Mouse (Mus musculus): ENCODE data around the gene Tmem167b. TPM values are rescaled to one million over a fixed set of nuclear protein-coding genes. Genes with fewer than 3 reads are reported as not detected.
"Not testable (repeated sequence)": the region's sequence is repeated elsewhere in the genome, so short reads cannot be mapped to it uniquely, and the experiment has no call there.

Gene Tmem167b
- polyA plus RNA-seq, 1 experiment from 2014 or later, result 63.0 TPM

GRCm38 (mm10) chr3:108571443-108572294 lies 9.4 kb upstream of the Tmem167b start, which contains the start of gene Taf13:
Taf13 (plus strand) TSS chr3:108571698.
- DNase-seq, result peak; percentile 99
- Histone ChIP-seq H3K27ac (replicated peaks; ENCODE audit: low read depth, low read length) (peak within 1 kb of the TSS; percentile 80), H3K27me3 (ENCODE audit: control insufficient read depth, insufficient read depth, low read length) (no peaks in the 10 kb centered on the region), H3K36me3 (ENCODE audit: control insufficient read depth, insufficient read depth, low read length) (no peaks in the 10 kb centered on the region), H3K4me3 (replicated peaks; ENCODE audit: low read depth, low read length) (peak within 1 kb of the TSS; percentile 74), H3K4me2 (ENCODE audit: low read length) (peak within 1 kb of the TSS; percentile 72), H3K9ac (replicated peaks; ENCODE audit: low read length) (peak within 1 kb of the TSS; percentile 76), H3K9me3 (ENCODE audit: control insufficient read depth, low read length) (no peaks in the 10 kb centered on the region), H3K4me1 (ENCODE audit: control insufficient read depth, insufficient read depth, low read length) (peaks cover 21% of the 10 kb centered on the region)
- WGBS, result 2% methylated on average over 42 of the region's 42 CpGs
- peak; percentile 97 for ATAC-seq (ENCODE audit: low FRiP score, low TSS enrichment)

- ATAC-seq (ENCODE audit: low FRiP score, low TSS enrichment) (no peak), DNase-seq (no peak)
- no peak overlapping the region for H3K27ac ChIP-seq (replicated peaks; ENCODE audit: low read depth, low read length)
- no peak overlapping the region for H3K9ac ChIP-seq (replicated peaks; ENCODE audit: low read length)
- peaks cover 21% of the 10 kb centered on the region for H3K4me1 ChIP-seq (ENCODE audit: control insufficient read depth, insufficient read depth, low read length)
- H3K9me3 ChIP-seq (ENCODE audit: control insufficient read depth, low read length), result no peaks in the 10 kb centered on the region
- H3K27me3 ChIP-seq (ENCODE audit: control insufficient read depth, insufficient read depth, low read length), result no peaks in the 10 kb centered on the region
- H3K4me3 ChIP-seq (replicated peaks; ENCODE audit: low read depth, low read length), result peak overlapping the region; percentile 74
- H3K36me3 ChIP-seq (ENCODE audit: control insufficient read depth, insufficient read depth, low read length), result no peaks in the 10 kb centered on the region
- peak overlapping the region; percentile 72 for H3K4me2 ChIP-seq (ENCODE audit: low read length)
- WGBS, result 90% methylated on average over 14 of the region's 14 CpGs
These were observed 8.5 kb upstream of the Tmem167b start for GRCm38 (mm10) chr3:108570813-108571212.

GRCm38 (mm10) chr3:108569636-108570035 lies 7.4 kb upstream of the Tmem167b start:
- not testable (repeated sequence) for H3K36me3 ChIP-seq (ENCODE audit: control insufficient read depth, insufficient read depth, low read length); H3K9ac ChIP-seq (replicated peaks; ENCODE audit: low read length); DNase-seq

GRCm38 (mm10) chr3:108567990-108568877 lies 6.0 kb upstream of the Tmem167b start:
- Histone ChIP-seq H3K4me2 (ENCODE audit: low read length) (no peak overlapping the region), H3K4me3 (replicated peaks; ENCODE audit: low read depth, low read length) (no peak overlapping the region), H3K9me3 (ENCODE audit: control insufficient read depth, low read length) (no peaks in the 10 kb centered on the region), H3K27me3 (ENCODE audit: control insufficient read depth, insufficient read depth, low read length) (no peaks in the 10 kb centered on the region), H3K9ac (replicated peaks; ENCODE audit: low read length) (no peak overlapping the region), H3K36me3 (ENCODE audit: control insufficient read depth, insufficient read depth, low read length) (no peaks in the 10 kb centered on the region), H3K4me1 (ENCODE audit: control insufficient read depth, insufficient read depth, low read length) (peaks cover 13% of the 10 kb centered on the region), H3K27ac (replicated peaks; ENCODE audit: low read depth, low read length) (peak overlapping the region; percentile 58)
- ATAC-seq (ENCODE audit: low FRiP score, low TSS enrichment) (peak; percentile 51; the same call in 1 of the 2 replicates), DNase-seq (peak; percentile 72)
- WGBS, result 4% methylated on average over 15 of the region's 15 CpGs

More at GRCm38 (mm10) chr3:108569636-108570035, 7.4 kb upstream of the Tmem167b start:
- not testable (repeated sequence) for H3K9me3 ChIP-seq (ENCODE audit: control insufficient read depth, low read length); H3K27ac ChIP-seq (replicated peaks; ENCODE audit: low read depth, low read length); H3K4me2 ChIP-seq (ENCODE audit: low read length); H3K4me3 ChIP-seq (replicated peaks; ENCODE audit: low read depth, low read length); ATAC-seq (ENCODE audit: low FRiP score, low TSS enrichment); H3K27me3 ChIP-seq (ENCODE audit: control insufficient read depth, insufficient read depth, low read length)
- 67% methylated on average over 3 of the region's 3 CpGs for WGBS
- H3K4me1 ChIP-seq (ENCODE audit: control insufficient read depth, insufficient read depth, low read length), result peaks cover 21% of the 10 kb centered on the region

- Histone ChIP-seq H3K9me3 (ENCODE audit: control insufficient read depth, low read length) (no peaks in the 10 kb centered on the region), H3K4me3 (replicated peaks; ENCODE audit: low read depth, low read length) (peak overlapping the region; percentile 84), H3K36me3 (ENCODE audit: control insufficient read depth, insufficient read depth, low read length) (peaks cover 12% of the 10 kb centered on the region), H3K4me2 (ENCODE audit: low read length) (peak overlapping the region; percentile 64), H3K4me1 (ENCODE audit: control insufficient read depth, insufficient read depth, low read length) (peaks cover 14% of the 10 kb centered on the region), H3K27ac (replicated peaks; ENCODE audit: low read depth, low read length) (peak overlapping the region; percentile 94), H3K27me3 (ENCODE audit: control insufficient read depth, insufficient read depth, low read length) (no peaks in the 10 kb centered on the region), H3K9ac (replicated peaks; ENCODE audit: low read length) (peak overlapping the region; percentile 13; the same call in 1 of the 2 replicates)
- peak; percentile 92 for DNase-seq
- no peak for ATAC-seq (ENCODE audit: low FRiP score, low TSS enrichment)
- WGBS, result 6% methylated on average over 4 of the region's 4 CpGs
These were observed 1.0 kb upstream of the Tmem167b start for GRCm38 (mm10) chr3:108563309-108563708.

- peak overlapping the region; percentile 84 for H3K4me3 ChIP-seq (replicated peaks; ENCODE audit: low read depth, low read length)
- H3K9me3 ChIP-seq (ENCODE audit: control insufficient read depth, low read length), result no peaks in the 10 kb centered on the region
- ATAC-seq (ENCODE audit: low FRiP score, low TSS enrichment), result peak; percentile 71
- peak overlapping the region; percentile 13; the same call in 1 of the 2 replicates for H3K9ac ChIP-seq (replicated peaks; ENCODE audit: low read length)
- peak overlapping the region; percentile 64 for H3K4me2 ChIP-seq (ENCODE audit: low read length)
- peaks cover 17% of the 10 kb centered on the region for H3K36me3 ChIP-seq (ENCODE audit: control insufficient read depth, insufficient read depth, low read length)
- H3K4me1 ChIP-seq (ENCODE audit: control insufficient read depth, insufficient read depth, low read length), result peaks cover 14% of the 10 kb centered on the region
- WGBS, result 15% methylated on average over 15 of the region's 15 CpGs
- H3K27me3 ChIP-seq (ENCODE audit: control insufficient read depth, insufficient read depth, low read length), result no peaks in the 10 kb centered on the region
- peak; percentile 73 for DNase-seq
- peak overlapping the region; percentile 94 for H3K27ac ChIP-seq (replicated peaks; ENCODE audit: low read depth, low read length)
These were observed 558 bp upstream of the Tmem167b start for GRCm38 (mm10) chr3:108562777-108563271.

- Histone ChIP-seq H3K9me3 (ENCODE audit: control insufficient read depth, low read length) (no peaks in the 10 kb centered on the region), H3K4me3 (replicated peaks; ENCODE audit: low read depth, low read length) (no peak overlapping the region), H3K9ac (replicated peaks; ENCODE audit: low read length) (no peak overlapping the region), H3K27ac (replicated peaks; ENCODE audit: low read depth, low read length) (no peak overlapping the region), H3K36me3 (ENCODE audit: control insufficient read depth, insufficient read depth, low read length) (peaks cover 33% of the 10 kb centered on the region), H3K4me2 (ENCODE audit: low read length) (no peak overlapping the region), H3K27me3 (ENCODE audit: control insufficient read depth, insufficient read depth, low read length) (no peaks in the 10 kb centered on the region), H3K4me1 (ENCODE audit: control insufficient read depth, insufficient read depth, low read length) (peaks cover 16% of the 10 kb centered on the region)
- ATAC-seq (ENCODE audit: low FRiP score, low TSS enrichment) (no peak), DNase-seq (no peak)
- WGBS, result 93% methylated on average over 4 of the region's 4 CpGs
These were observed 4.4 kb downstream of the Tmem167b start for GRCm38 (mm10) chr3:108557888-108558287.

- peak overlapping the region; percentile 94 for H3K27ac ChIP-seq (replicated peaks; ENCODE audit: low read depth, low read length)
- H3K27me3 ChIP-seq (ENCODE audit: control insufficient read depth, insufficient read depth, low read length), result no peaks in the 10 kb centered on the region
- H3K36me3 ChIP-seq (ENCODE audit: control insufficient read depth, insufficient read depth, low read length), result peaks cover 30% of the 10 kb centered on the region
- H3K9ac ChIP-seq (replicated peaks; ENCODE audit: low read length), result peak overlapping the region; percentile 98
- DNase-seq (peak; percentile 99), ATAC-seq (ENCODE audit: low FRiP score, low TSS enrichment) (peak; percentile 96)
- no peaks in the 10 kb centered on the region for H3K9me3 ChIP-seq (ENCODE audit: control insufficient read depth, low read length)
- 16% methylated on average over 22 of the region's 22 CpGs for WGBS
- H3K4me3 ChIP-seq (replicated peaks; ENCODE audit: low read depth, low read length), result peak overlapping the region; percentile 86
- H3K4me2 ChIP-seq (ENCODE audit: low read length), result peak overlapping the region; percentile 79
- H3K4me1 ChIP-seq (ENCODE audit: control insufficient read depth, insufficient read depth, low read length), result peaks cover 6% of the 10 kb centered on the region; the same call in 1 of the 2 replicates
These were observed 7.5 kb downstream of the Tmem167b start for GRCm38 (mm10) chr3:108554587-108555312.

All from midbrain, embryonic 14.5 days (tissue).